Mouse (Mus musculus) layer of hippocampus, adult 2 months (tissue): Measurements from ENCODE around the gene Ciapin1. TPM values are rescaled to one million over a fixed set of nuclear protein-coding genes. Genes with fewer than 3 reads are reported as not detected.

Experiments
- DNase-seq, 2 experiments: peaks; one replicate each; pipeline ENCODE4 v3.0.0; 2022; ENCODE audit warnings: low spot score in 2 of 2
- H3K27ac ChIP-seq: fragments of 200-600 bp; 2 replicates; pipeline ENCODE4 v1.8.1; 2022
- H3K4me3 ChIP-seq: fragments of 200-600 bp; 2 replicates; pipeline ENCODE4 v1.8.1; 2022; ENCODE audit warnings: mild to moderate bottlenecking
- CTCF ChIP-seq: fragments of 200-600 bp; conservative IDR thresholded peaks from 2 replicates; pipeline ENCODE4 v1.8.1; 2022; ENCODE audit warnings: antibody characterized with exemption, mild to moderate bottlenecking, moderate library complexity
- total RNA-seq, 2 experiments: library from RNA; stranded (reverse); gene quantifications; 2 replicates each; pipeline ENCODE4 v1.2.3; 2021

Gene Ciapin1
- total RNA-seq, 2 experiments from 2014 or later = 60.9 to 67.2 TPM

DNA sequence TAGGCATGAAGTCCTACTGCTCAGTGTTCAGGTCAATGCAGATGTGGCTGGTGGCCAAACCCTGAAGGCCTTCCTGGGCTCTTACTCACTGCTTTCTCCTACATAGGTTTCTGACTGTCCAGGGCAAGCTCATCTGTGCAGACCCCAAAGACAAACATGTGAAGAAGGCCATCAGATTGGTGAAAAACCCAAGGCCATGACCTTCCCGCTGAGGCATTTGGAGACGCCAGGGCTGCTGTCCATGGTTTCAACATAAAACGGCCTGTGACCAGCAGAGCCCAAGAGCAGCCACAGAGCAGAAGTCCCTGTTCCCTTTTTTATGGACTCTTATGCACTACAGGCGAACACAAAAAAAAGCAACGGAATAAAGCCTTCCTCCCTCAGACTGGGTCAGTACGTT is 26.5 kb downstream of the Ciapin1 start:
- no peak overlapping the region for H3K4me3 ChIP-seq
- H3K27ac ChIP-seq = peak overlapping the region; percentile 70
- DNase-seq = no peak
- no peak for TF ChIP-seq CTCF

- Histone ChIP-seq H3K4me3 (no peak overlapping the region), H3K27ac (peak overlapping the region; percentile 70; the same call in 1 of the 2 replicates)
- no peak for DNase-seq
- TF ChIP-seq CTCF = no peak
Measured at GRCm38 (mm10) chr8:94810855-94811254, 27.3 kb downstream of the Ciapin1 start.

DNA sequence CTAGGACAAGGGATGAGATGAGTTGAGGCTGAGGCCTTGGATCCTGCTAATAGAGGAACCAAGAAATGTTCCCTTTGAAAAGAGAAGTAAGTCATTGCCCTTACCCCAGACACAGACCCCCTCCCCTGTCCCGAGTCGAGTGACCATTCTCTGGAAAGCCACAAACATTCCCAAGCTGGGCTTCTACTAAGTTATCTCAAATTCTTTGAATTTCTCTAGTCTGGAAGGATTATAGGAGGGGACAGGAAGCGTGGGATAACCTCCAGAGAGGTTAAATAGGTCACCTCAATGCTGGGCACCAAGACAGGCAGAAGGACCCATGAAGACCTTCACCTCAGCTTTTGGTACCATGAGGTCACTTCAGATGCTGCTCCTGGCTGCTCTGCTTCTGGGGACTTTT is 28.0 kb downstream of the Ciapin1 start, which contains the start of gene Ccl17:
Ccl17 (plus strand) TSS at position 301 of the 400 bp plus-strand sequence.
- Histone ChIP-seq H3K27ac (peak within 1 kb of the TSS; percentile 70), H3K4me3 (no peak within 1 kb of the TSS)
- no peak for DNase-seq
- no peak for TF ChIP-seq CTCF

DNA sequence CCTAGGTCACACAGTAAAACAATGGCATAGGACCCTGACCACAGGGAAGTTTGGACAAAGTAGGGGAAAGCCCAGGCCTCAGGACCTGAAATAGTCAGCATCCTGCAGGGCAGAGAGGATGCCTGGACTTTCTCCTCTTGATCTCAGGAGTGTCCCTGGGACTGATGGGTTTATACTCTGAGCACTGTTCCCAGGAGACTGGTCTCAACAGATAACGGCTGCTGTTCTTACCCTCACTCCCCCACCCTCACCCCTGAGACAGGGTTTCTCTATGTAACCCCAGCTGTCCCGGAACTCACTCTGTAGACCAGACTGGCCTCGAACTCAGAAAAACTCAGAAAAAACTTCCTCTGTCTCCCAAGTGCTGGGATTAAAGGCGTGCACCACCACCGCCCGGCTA is 29.8 kb downstream of the Ciapin1 start:
- DNase-seq = no peak
- no peak for TF ChIP-seq CTCF
- H3K27ac ChIP-seq = no peak overlapping the region

DNA sequence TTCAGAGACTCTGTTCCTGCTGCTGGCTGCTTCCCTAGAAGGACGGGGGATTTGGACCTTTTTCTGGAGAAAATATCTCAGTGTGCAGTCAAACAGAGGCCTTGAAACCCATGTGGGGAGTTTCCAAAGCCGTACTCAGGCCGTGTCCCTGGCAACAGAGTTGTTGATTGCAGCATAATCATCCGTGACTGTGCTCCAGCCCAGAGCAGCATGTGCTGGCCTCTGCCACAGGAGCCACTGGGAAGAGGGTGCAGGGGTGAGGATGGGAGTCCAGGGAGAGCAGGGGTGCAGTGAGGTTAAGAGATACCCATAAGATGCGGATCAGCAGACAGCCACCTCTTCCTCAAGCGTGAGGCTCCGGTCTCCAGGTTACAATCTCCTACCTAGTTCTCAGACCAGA is 30.7 kb downstream of the Ciapin1 start:
- H3K4me3 ChIP-seq = no peak overlapping the region
- TF ChIP-seq CTCF = no peak
- DNase-seq = no peak
- no peak overlapping the region for H3K27ac ChIP-seq

More for the DNA sequence above, 29.8 kb downstream of the Ciapin1 start:
- no peak overlapping the region for H3K4me3 ChIP-seq

DNA sequence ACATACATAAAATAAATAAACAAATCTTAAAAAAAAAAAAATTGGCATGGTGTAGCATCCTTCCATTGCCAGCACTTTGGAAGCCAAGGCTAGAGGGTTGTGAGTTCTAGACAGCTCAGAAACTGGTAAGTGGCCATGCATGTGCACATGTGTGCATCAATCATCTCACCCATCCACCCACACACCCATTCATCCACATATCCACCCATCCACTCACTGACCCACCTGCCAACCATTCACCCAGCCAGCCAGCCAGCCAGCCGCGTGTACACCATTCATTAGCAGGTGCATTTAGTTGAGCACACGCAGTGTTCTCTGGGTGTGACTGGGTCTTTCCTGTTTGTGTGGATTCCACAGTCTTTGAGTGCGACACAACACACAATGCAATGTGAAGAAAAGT is 32.3 kb downstream of the Ciapin1 start:
- TF ChIP-seq CTCF = no peak
- Histone ChIP-seq H3K4me3 (no peak overlapping the region), H3K27ac (no peak overlapping the region)
- DNase-seq = no peak

GRCm38 (mm10) chr8:94804546-94805340 is 33.4 kb downstream of the Ciapin1 start:
- Histone ChIP-seq H3K4me3 (no peak overlapping the region), H3K27ac (no peak overlapping the region)
- TF ChIP-seq CTCF = no peak
- DNase-seq = no peak

DNA sequence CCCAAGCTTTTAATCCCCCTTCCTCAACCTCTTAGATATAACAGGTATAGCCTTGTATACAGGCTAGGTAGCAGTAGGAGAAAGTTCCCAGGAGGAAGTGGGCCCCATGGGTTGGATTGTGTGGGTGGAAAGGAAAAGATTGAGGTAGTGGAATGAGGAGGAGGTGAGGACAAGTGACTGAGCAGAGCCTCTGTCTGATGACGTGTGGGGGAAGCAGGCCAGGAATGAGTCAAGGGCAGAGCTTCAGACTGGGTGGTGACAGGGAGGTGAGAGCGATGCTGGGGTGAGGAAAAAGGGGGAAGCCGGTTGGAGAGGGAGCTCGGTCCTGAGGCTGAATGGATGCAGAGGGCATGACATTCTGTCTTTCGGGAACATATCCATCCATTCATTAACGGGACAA is 34.6 kb downstream of the Ciapin1 start:
- no peak for TF ChIP-seq CTCF
- no peak for DNase-seq
- H3K27ac ChIP-seq = no peak overlapping the region
- H3K4me3 ChIP-seq = no peak overlapping the region

DNA sequence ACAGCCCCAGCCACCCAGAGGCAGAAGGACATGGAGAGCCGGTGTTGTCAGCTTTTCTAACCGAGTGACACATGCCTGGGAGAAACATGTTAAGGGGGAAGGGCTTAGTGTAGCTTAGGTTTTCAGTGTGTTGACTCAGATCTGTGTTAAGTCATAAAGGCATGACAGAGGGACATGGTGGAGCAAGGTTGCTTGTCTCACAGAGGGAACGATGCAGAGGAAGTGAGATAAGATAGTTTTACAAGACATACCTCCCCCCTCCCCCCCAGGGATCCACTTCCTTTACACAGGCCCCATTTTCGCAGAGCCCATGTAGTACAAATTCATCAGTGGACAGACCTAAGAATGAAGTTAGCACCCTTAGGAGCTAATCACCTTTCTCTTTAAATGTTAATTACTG is 35.8 kb downstream of the Ciapin1 start:
- H3K4me3 ChIP-seq = no peak overlapping the region
- no peak for DNase-seq
- no peak for TF ChIP-seq CTCF
- no peak overlapping the region; the same call in 1 of the 2 replicates for H3K27ac ChIP-seq

DNA sequence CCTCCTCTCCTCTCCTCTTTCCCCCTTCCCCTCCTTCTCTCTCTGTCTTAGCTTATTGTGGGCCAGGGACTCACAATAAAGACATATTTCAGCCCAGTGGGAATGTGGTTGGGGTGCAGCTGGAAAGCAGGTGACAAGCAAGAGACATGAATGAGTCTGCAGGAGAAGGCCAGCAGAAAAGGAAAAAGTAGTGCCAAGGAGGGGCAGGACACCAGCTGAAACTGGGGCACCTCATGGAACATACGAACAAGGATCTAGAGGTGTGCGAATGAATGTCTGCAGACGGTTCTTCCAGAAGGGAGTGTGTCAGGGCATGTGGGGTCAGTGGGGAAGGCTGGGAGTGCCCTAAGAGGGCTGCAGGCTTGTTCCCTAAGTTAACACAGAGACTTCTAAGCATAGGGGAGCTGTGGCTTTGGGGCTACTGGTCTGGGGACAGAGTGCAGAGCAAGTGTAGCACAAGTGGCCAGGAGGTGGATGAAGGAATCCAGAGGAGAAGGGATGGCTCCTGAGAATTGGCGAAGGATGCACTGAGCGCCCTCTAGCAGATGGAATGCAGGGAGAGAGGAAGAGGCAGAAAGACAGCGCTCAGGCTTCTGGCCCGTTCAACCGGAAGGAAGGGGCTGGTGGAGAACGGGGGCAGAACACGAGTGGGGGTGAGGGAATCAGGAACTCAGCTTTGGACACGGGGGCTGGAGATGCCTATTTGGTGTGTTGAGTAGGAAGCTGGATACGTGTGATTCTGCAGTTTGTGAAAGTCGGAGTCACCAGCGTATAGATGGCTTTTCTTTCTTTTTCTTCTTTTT is 36.7 kb downstream of the Ciapin1 start:
- peak overlapping the region; percentile 1; the same call in 1 of the 2 replicates for H3K27ac ChIP-seq
- DNase-seq = peak; percentile 47
- H3K4me3 ChIP-seq = no peak overlapping the region
- peak; percentile 64 for TF ChIP-seq CTCF

DNA sequence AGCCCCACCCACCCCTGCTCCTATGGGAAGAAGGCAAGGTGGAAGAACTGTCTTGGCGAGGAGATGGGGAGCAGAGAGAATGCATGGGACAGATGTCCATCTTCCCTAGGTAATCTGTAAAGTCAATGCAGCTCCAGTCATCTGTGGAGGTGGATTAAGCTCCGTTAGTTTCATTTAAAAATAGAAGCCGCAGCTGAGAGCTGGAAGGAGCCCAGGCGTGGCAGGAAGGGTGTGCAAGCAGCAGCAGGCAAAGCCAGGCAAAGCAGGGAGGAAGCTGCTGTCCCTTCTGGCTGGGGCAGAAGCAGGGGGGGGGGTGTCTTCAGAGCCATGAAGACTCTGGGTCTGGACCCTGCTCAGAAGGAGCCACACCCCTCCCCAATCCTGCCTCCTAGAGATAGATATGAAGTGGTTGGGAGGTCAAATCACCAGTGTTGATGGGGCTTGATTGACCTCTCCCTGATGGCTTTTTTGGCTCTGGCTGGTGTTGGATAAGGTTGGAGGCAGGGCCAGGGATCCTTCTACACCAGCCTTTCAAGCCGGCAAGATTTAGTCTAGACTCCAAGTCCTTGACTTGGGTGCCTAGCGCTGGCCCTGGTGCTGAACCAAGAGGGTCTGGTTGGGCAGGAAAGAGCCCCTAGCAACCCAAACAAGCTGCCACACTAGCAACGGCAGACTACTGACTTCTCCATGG is 37.7 kb downstream of the Ciapin1 start:
- peak overlapping the region; percentile 57; the same call in 1 of the 2 replicates for H3K27ac ChIP-seq
- peak in 1 of 2 experiments; percentile 58 for DNase-seq
- no peak overlapping the region for H3K4me3 ChIP-seq
- TF ChIP-seq CTCF = no peak

DNA sequence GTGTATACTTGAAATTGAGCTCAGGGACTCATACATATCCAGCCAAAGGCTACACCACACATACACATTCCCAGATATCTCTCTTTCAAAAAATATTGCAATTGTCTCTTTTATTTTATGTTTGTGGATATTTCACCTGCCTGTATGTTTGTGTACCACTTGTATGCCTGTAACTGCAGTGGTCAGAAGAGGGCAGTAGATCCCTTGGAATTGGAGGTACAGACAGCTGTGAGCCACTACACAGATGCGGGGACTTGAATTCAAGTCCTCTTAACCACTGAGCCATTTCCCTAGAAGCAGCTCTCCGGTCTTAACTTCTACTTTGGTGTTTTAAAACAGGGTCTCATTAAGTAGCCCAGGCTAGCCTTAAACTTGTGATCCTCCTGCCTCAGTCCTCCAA is 43.4 kb downstream of the Ciapin1 start:
- no peak overlapping the region for H3K4me3 ChIP-seq
- peak; percentile 34; the same call in 1 of the 2 replicates for TF ChIP-seq CTCF
- no peak overlapping the region for H3K27ac ChIP-seq
- no peak for DNase-seq

GRCm38 (mm10) chr8:94794368-94794767 is 43.8 kb downstream of the Ciapin1 start:
- Histone ChIP-seq H3K27ac (no peak overlapping the region), H3K4me3 (no peak overlapping the region)
- DNase-seq = no peak
- no peak for TF ChIP-seq CTCF
